Mouse (Mus musculus) left cerebral cortex, postnatal 36 days (tissue): ENCODE results near the gene Ppp1r1a. TPM values are rescaled to one million over a fixed set of nuclear protein-coding genes. Genes with fewer than 3 reads are reported as not detected.

Experiments
- total RNA-seq, 2 experiments: library from RNA; stranded (reverse); gene quantifications; 2 replicates each; pipeline ENCODE4 v1.2.3; 2021

Gene Ppp1r1a
- total RNA-seq, 2 experiments from 2014 or later = 148 to 164 TPM

Other genes with a start within 250 kb of the Ppp1r1a start
- under 1 TPM; 0.42 to 0.45 TPM for gene Gpr84, start 227.4 kb downstream of the Ppp1r1a start, total RNA-seq
- gene Zfp385a, start 197.9 kb downstream of the Ppp1r1a start, total RNA-seq = 10 to 100 TPM; 64.4 to 73.5 TPM
- 1 to 10 TPM; 2.8 to 4.3 TPM for gene Itga5, start 171.2 kb downstream of the Ppp1r1a start, total RNA-seq
- under 1 TPM in 1 of 2 experiments, not detected in 1; 0.64 TPM for gene Gtsf1, start 107.5 kb downstream of the Ppp1r1a start, total RNA-seq
- gene Gtsf2, start 89.5 kb downstream of the Ppp1r1a start, total RNA-seq = not detected
- 1 to 10 TPM; 9.4 to 9.9 TPM for gene Nckap1l, start 84.2 kb downstream of the Ppp1r1a start, total RNA-seq
- 100 to 1,000 TPM; 160 to 189 TPM for gene Pde1b, start 35.0 kb downstream of the Ppp1r1a start, total RNA-seq
- not detected for gene Glycam1, start 27.1 kb upstream of the Ppp1r1a start, total RNA-seq
- not detected for gene Mucl1, start 217.5 kb upstream of the Ppp1r1a start, total RNA-seq